Mouse (Mus musculus): Measurements from ENCODE around the gene Olfr914. TPM values are rescaled to one million over a fixed set of nuclear protein-coding genes. Genes with fewer than 3 reads are reported as not detected.

Olfr914 gene
- polyA plus RNA-seq (2014; fragmentation: Nextera tagmentation; extraction: Ambion mirVana), result not detected in 2 replicates

GRCm38 (mm10) chr9:38604802-38605201, at the start of gene Olfr914:
Gene Olfr914, plus strand, starts transcription at chr9:38605102.
- Histone ChIP-seq H3K4me2 (ENCODE audit: low read depth, low read length) (no peak within 1 kb of the TSS), H3K36me3 (ENCODE audit: control insufficient read depth, insufficient read depth, low read length) (no peaks in the 10 kb centered on the region), H3K9ac (replicated peaks; ENCODE audit: low read depth, low read length) (no peak within 1 kb of the TSS), H3K4me1 (ENCODE audit: control insufficient read depth, insufficient read depth, low read length) (no peaks in the 10 kb centered on the region), H3K9me3 (ENCODE audit: control insufficient read depth, low read length) (no peaks in the 10 kb centered on the region), H3K4me3 (ENCODE audit: low read depth, low read length) (no peak within 1 kb of the TSS), H3K27me3 (ENCODE audit: control insufficient read depth, insufficient read depth, low read length) (no peaks in the 10 kb centered on the region), H3K27ac (ENCODE audit: low read depth, low read length) (no peak within 1 kb of the TSS)
- 76% methylated on average over 2 of the region's 2 CpGs for WGBS
- no peak for ATAC-seq (ENCODE audit: low read depth)

- Histone ChIP-seq H3K9ac (replicated peaks; ENCODE audit: low read depth, low read length) (no peak within 1 kb of the TSS), H3K4me3 (ENCODE audit: low read depth, low read length) (no peak within 1 kb of the TSS), H3K4me2 (ENCODE audit: low read depth, low read length) (no peak within 1 kb of the TSS), H3K36me3 (ENCODE audit: control insufficient read depth, insufficient read depth, low read length) (no peaks in the 10 kb centered on the region), H3K27me3 (ENCODE audit: control insufficient read depth, insufficient read depth, low read length) (no peaks in the 10 kb centered on the region), H3K27ac (ENCODE audit: low read depth, low read length) (no peak within 1 kb of the TSS), H3K4me1 (ENCODE audit: control insufficient read depth, insufficient read depth, low read length) (no peaks in the 10 kb centered on the region), H3K9me3 (ENCODE audit: control insufficient read depth, low read length) (no peaks in the 10 kb centered on the region)
- no peak for ATAC-seq (ENCODE audit: low read depth)
- WGBS, result 84% methylated on average over 1 of the region's 1 CpGs
Observed at GRCm38 (mm10) chr9:38579878-38580277, 25.0 kb upstream of the Olfr914 start, which contains the start of gene Olfr912. Gene Olfr912, plus strand, starts transcription at chr9:38580178.

DNA sequence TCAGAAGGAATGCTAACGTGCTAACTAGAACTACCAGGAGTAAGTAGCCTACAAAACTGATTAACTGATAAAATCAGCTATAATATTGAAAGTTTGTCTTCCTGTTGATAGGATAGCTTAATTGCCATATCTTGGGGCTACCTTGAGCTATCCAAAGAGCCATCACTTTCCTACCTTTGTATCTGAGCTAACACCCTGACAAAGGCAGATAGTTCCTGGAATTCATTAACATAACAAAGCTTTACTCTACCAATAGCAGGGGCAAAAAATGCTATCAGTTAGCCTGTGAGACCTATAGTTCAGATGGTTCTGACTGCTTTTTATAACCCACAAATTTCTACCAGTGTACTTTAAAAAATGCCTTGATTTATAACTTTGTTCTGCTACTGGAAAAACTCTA, 13.8 kb upstream of the Olfr914 start:
- H3K4me3 ChIP-seq (ENCODE audit: low read depth, low read length), result no peak overlapping the region
- no peaks in the 10 kb centered on the region for H3K36me3 ChIP-seq (ENCODE audit: control insufficient read depth, insufficient read depth, low read length)
- H3K27me3 ChIP-seq (ENCODE audit: control insufficient read depth, insufficient read depth, low read length), result no peaks in the 10 kb centered on the region
- no peaks in the 10 kb centered on the region for H3K9me3 ChIP-seq (ENCODE audit: control insufficient read depth, low read length)
- H3K27ac ChIP-seq (ENCODE audit: low read depth, low read length), result no peak overlapping the region
- no peaks in the 10 kb centered on the region for H3K4me1 ChIP-seq (ENCODE audit: control insufficient read depth, insufficient read depth, low read length)
- 46% methylated on average over 1 of the region's 1 CpGs for WGBS
- no peak overlapping the region for H3K9ac ChIP-seq (replicated peaks; ENCODE audit: low read depth, low read length)
- H3K4me2 ChIP-seq (ENCODE audit: low read depth, low read length), result no peak overlapping the region
- ATAC-seq (ENCODE audit: low read depth), result no peak

- no peaks in the 10 kb centered on the region for H3K4me1 ChIP-seq (ENCODE audit: control insufficient read depth, insufficient read depth, low read length)
- H3K27me3 ChIP-seq (ENCODE audit: control insufficient read depth, insufficient read depth, low read length), result no peaks in the 10 kb centered on the region
- ATAC-seq (ENCODE audit: low read depth), result no peak
- H3K4me3 ChIP-seq (ENCODE audit: low read depth, low read length), result no peak within 1 kb of the TSS
- H3K36me3 ChIP-seq (ENCODE audit: control insufficient read depth, insufficient read depth, low read length), result no peaks in the 10 kb centered on the region
- no peak within 1 kb of the TSS for H3K27ac ChIP-seq (ENCODE audit: low read depth, low read length)
- H3K9me3 ChIP-seq (ENCODE audit: control insufficient read depth, low read length), result no peaks in the 10 kb centered on the region
- no peak within 1 kb of the TSS for H3K4me2 ChIP-seq (ENCODE audit: low read depth, low read length)
- no peak within 1 kb of the TSS for H3K9ac ChIP-seq (replicated peaks; ENCODE audit: low read depth, low read length)
- 49% methylated on average over 2 of the region's 2 CpGs for WGBS
Observed at GRCm38 (mm10) chr9:38592459-38592858, 12.4 kb upstream of the Olfr914 start, which contains the start of gene Olfr913. Gene Olfr913, plus strand, starts transcription at chr9:38592759.

- Histone ChIP-seq H3K4me3 (ENCODE audit: low read depth, low read length) (no peak overlapping the region), H3K9me3 (ENCODE audit: control insufficient read depth, low read length) (no peaks in the 10 kb centered on the region), H3K27ac (ENCODE audit: low read depth, low read length) (no peak overlapping the region), H3K4me2 (ENCODE audit: low read depth, low read length) (no peak overlapping the region), H3K36me3 (ENCODE audit: control insufficient read depth, insufficient read depth, low read length) (no peaks in the 10 kb centered on the region), H3K9ac (replicated peaks; ENCODE audit: low read depth, low read length) (no peak overlapping the region), H3K27me3 (ENCODE audit: control insufficient read depth, insufficient read depth, low read length) (no peaks in the 10 kb centered on the region), H3K4me1 (ENCODE audit: control insufficient read depth, insufficient read depth, low read length) (no peaks in the 10 kb centered on the region)
- no peak for ATAC-seq (ENCODE audit: low read depth)
- 79% methylated on average over 4 of the region's 4 CpGs for WGBS
Observed at GRCm38 (mm10) chr9:38632406-38632805, 27.5 kb downstream of the Olfr914 start.

DNA sequence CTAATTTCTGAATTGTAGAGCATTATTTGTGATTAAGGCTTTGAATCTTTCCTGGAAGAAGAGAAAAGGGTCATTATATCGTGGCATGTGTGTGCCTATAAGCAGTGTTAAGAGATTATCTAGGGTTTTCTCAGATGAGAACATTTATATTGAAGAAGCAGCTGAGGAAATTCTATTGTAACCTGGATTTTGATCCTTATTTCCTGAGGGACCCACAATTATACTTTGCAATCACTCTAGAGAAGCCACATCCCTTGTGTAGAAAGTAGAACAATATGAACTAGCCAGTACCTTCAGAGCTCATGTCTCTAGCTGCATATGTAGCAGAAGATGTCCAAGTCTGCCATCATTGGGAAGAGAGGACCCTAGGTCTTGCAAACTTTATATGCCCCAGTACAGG, 54.9 kb downstream of the Olfr914 start, which contains the start of gene Olfr916:
TSS of gene Olfr916 (minus strand) at position 101 of the 400 bp plus-strand sequence.
- no peak within 1 kb of the TSS for H3K4me3 ChIP-seq (ENCODE audit: low read depth, low read length)
- H3K4me2 ChIP-seq (ENCODE audit: low read depth, low read length), result no peak within 1 kb of the TSS
- H3K9me3 ChIP-seq (ENCODE audit: control insufficient read depth, low read length), result no peaks in the 10 kb centered on the region
- no peaks in the 10 kb centered on the region for H3K27me3 ChIP-seq (ENCODE audit: control insufficient read depth, insufficient read depth, low read length)
- H3K4me1 ChIP-seq (ENCODE audit: control insufficient read depth, insufficient read depth, low read length), result no peaks in the 10 kb centered on the region
- H3K27ac ChIP-seq (ENCODE audit: low read depth, low read length), result no peak within 1 kb of the TSS
- H3K36me3 ChIP-seq (ENCODE audit: control insufficient read depth, insufficient read depth, low read length), result no peaks in the 10 kb centered on the region
- WGBS, result 68% methylated on average over 1 of the region's 1 CpGs
- no peak for ATAC-seq (ENCODE audit: low read depth)
- H3K9ac ChIP-seq (replicated peaks; ENCODE audit: low read depth, low read length), result no peak within 1 kb of the TSS

Other genes with a start within 250 kb of the Olfr914 start
- gene Olfr250, start 238.2 kb upstream of the Olfr914 start, polyA plus RNA-seq (2014; fragmentation: Nextera tagmentation; extraction: Ambion mirVana), result not detected in 2 replicates
- gene Olfr251, start 228.0 kb upstream of the Olfr914 start, polyA plus RNA-seq (2014; fragmentation: Nextera tagmentation; extraction: Ambion mirVana), result not detected in 2 replicates
- not detected in 2 replicates for gene Olfr147, start 203.4 kb upstream of the Olfr914 start, polyA plus RNA-seq (2014; fragmentation: Nextera tagmentation; extraction: Ambion mirVana)
- not detected in 2 replicates for gene Olfr901, start 175.6 kb upstream of the Olfr914 start, polyA plus RNA-seq (2014; fragmentation: Nextera tagmentation; extraction: Ambion mirVana)
- not detected in 2 replicates for gene Olfr902, start 157.4 kb upstream of the Olfr914 start, polyA plus RNA-seq (2014; fragmentation: Nextera tagmentation; extraction: Ambion mirVana)
- not detected in 2 replicates for gene Olfr904, start 142.0 kb upstream of the Olfr914 start, polyA plus RNA-seq (2014; fragmentation: Nextera tagmentation; extraction: Ambion mirVana)
- gene Olfr905, start 134.0 kb upstream of the Olfr914 start, polyA plus RNA-seq (2014; fragmentation: Nextera tagmentation; extraction: Ambion mirVana), result not detected in 2 replicates
- gene Olfr906, start 118.0 kb upstream of the Olfr914 start, polyA plus RNA-seq (2014; fragmentation: Nextera tagmentation; extraction: Ambion mirVana), result not detected in 2 replicates
- not detected in 2 replicates for gene Olfr907, start 109.3 kb upstream of the Olfr914 start, polyA plus RNA-seq (2014; fragmentation: Nextera tagmentation; extraction: Ambion mirVana)
- gene Olfr911-ps1, start 83.5 kb upstream of the Olfr914 start, polyA plus RNA-seq (2014; fragmentation: Nextera tagmentation; extraction: Ambion mirVana), result not detected in 2 replicates
- gene Olfr910, start 67.3 kb upstream of the Olfr914 start, polyA plus RNA-seq (2014; fragmentation: Nextera tagmentation; extraction: Ambion mirVana), result not detected in 2 replicates
- not detected in 2 replicates for gene Olfr912, start 24.9 kb upstream of the Olfr914 start, polyA plus RNA-seq (2014; fragmentation: Nextera tagmentation; extraction: Ambion mirVana)
- not detected in 2 replicates for gene Olfr913, start 12.3 kb upstream of the Olfr914 start, polyA plus RNA-seq (2014; fragmentation: Nextera tagmentation; extraction: Ambion mirVana)
- not detected in 2 replicates for gene Olfr916, start 54.8 kb downstream of the Olfr914 start, polyA plus RNA-seq (2014; fragmentation: Nextera tagmentation; extraction: Ambion mirVana)
- not detected in 2 replicates for gene Olfr917, start 60.7 kb downstream of the Olfr914 start, polyA plus RNA-seq (2014; fragmentation: Nextera tagmentation; extraction: Ambion mirVana)
- not detected in 2 replicates for gene Olfr918, start 69.5 kb downstream of the Olfr914 start, polyA plus RNA-seq (2014; fragmentation: Nextera tagmentation; extraction: Ambion mirVana)
- not detected in 2 replicates for gene Olfr919, start 98.6 kb downstream of the Olfr914 start, polyA plus RNA-seq (2014; fragmentation: Nextera tagmentation; extraction: Ambion mirVana)
- gene Vwa5a, start 113.2 kb downstream of the Olfr914 start, polyA plus RNA-seq (2014; fragmentation: Nextera tagmentation; extraction: Ambion mirVana), result 7.0 and 10.8 TPM in 2 replicates
- 0.06 TPM in 1 of 2 replicates, not detected in the other for gene Olfr920, start 147.2 kb downstream of the Olfr914 start, polyA plus RNA-seq (2014; fragmentation: Nextera tagmentation; extraction: Ambion mirVana)
- not detected in 2 replicates for gene Olfr921, start 168.0 kb downstream of the Olfr914 start, polyA plus RNA-seq (2014; fragmentation: Nextera tagmentation; extraction: Ambion mirVana)
- gene Olfr922, start 209.5 kb downstream of the Olfr914 start, polyA plus RNA-seq (2014; fragmentation: Nextera tagmentation; extraction: Ambion mirVana), result not detected in 2 replicates
- gene Olfr923, start 221.4 kb downstream of the Olfr914 start, polyA plus RNA-seq (2014; fragmentation: Nextera tagmentation; extraction: Ambion mirVana), result not detected in 2 replicates
- gene Olfr924, start 239.3 kb downstream of the Olfr914 start, polyA plus RNA-seq (2014; fragmentation: Nextera tagmentation; extraction: Ambion mirVana), result not detected in 2 replicates
- not detected in 2 replicates for gene Olfr26, start 250.0 kb downstream of the Olfr914 start, polyA plus RNA-seq (2014; fragmentation: Nextera tagmentation; extraction: Ambion mirVana)

All from neural tube, embryonic 14.5 days (tissue).